Mouse (Mus musculus): ENCODE measurements around the gene Ddx56. TPM values are rescaled to one million over a fixed set of nuclear protein-coding genes. Genes with fewer than 3 reads are reported as not detected.
"Not testable (repeated sequence)": the region's sequence is repeated elsewhere in the genome, so short reads cannot be mapped to it uniquely, and the experiment has no call there.

The Ddx56 gene
- polyA plus RNA-seq, 1 experiment from 2014 or later: 83.9 TPM

- DNase-seq (ENCODE audit: low spot score): no peak
Observed at GRCm38 (mm10) chr11:6266621-6267020, 951 bp downstream of the Ddx56 start.

DNA sequence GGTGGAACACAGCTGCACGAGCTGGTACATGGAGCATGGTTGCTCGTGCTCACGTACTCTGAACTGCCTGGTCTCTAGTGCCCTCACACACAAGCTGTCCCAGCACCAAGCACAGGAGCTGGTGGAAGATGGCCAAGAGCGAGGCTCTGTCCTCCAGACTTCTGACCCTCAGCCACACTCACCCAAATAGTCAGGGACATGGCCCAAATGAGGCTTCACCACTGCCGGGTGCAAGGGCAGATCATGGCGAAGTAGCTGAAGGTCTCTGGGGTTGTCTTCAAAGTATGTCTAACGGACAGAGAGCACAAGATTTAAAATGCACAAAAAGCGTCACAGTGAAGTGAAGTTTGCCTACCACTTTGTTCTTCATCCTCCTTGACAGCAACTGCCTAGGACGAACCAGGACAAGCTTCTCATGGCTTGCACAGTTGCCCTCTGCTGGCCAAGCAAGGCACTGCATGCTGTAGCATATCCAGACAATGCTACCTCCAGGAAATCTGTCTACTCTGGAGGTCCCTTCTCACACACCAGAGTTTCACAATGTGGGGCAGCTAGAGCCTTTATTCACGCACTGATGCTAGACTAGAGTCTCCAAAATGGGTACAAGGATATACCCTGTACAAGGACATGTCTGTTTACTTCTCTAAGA is 6.0 kb downstream of the Ddx56 start:
- DNase-seq (ENCODE audit: low spot score): peak; percentile 76

GRCm38 (mm10) chr11:6259413-6259812 is 8.2 kb downstream of the Ddx56 start:
- DNase-seq (ENCODE audit: low spot score): no peak

GRCm38 (mm10) chr11:6256490-6257072 is 11.0 kb downstream of the Ddx56 start:
- DNase-seq (ENCODE audit: low spot score): no peak

GRCm38 (mm10) chr11:6254602-6255001 is 13.0 kb downstream of the Ddx56 start:
- DNase-seq (ENCODE audit: low spot score): not testable (repeated sequence)

DNA sequence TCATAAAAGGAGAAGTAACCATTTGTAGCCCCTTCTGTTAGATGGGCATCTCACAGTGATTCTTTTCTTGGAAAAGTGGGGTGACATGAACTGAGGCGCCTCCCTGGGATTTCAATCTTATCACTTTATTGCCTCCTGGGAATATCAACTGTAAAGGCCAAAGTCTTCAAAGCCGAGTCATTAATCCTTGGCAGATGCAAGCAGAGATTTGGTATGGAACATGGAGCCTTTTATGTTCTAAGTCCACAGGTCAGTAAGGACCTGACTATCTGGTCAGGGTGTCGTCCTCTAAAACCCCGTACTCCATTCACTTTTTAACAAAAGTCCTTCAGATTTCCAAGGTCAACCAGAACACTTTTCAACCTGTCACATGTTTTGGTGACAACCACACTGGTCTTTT is 14.7 kb downstream of the Ddx56 start:
- DNase-seq (ENCODE audit: low spot score): no peak

DNA sequence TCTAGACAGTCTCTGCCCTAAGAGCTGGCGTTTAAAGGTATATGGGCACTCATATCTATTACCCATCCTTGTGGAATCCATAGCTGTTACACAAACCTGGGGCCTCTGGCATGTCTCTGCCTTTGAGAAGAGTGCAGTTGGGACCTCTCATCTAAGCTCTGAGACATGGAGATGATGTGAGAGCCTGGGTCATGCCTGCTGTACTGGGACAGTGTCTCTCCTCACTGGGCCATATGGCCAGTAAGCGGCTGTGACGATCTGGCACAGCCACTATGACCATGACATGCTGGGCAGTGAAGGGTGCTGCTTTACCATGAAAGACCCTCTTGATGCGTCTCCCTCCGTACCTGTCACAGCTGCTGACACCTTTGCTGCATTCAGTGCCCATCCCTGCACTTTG is 15.3 kb downstream of the Ddx56 start:
- DNase-seq (ENCODE audit: low spot score): no peak

DNA sequence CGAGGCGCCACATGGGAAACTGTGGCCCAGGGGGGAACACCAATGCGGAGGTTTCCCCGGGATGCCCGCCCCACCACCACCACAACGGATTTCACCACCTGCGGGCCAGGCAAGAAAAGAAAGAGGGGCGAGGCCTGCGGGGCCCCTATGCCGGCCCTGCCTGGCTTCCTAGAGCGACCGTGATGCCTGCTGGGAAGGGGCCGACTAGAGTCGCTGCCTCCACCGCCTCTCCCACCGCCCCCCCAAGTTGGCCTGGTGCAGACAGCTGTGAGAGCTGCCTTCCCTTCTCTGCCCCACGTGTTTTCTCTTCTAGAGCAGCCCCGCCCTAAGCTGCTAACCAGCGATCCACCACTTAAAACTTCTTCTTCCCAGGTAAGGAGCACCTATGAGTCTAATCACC is 22.9 kb downstream of the Ddx56 start:
- peak; percentile 12 for DNase-seq (ENCODE audit: low spot score)

DNA sequence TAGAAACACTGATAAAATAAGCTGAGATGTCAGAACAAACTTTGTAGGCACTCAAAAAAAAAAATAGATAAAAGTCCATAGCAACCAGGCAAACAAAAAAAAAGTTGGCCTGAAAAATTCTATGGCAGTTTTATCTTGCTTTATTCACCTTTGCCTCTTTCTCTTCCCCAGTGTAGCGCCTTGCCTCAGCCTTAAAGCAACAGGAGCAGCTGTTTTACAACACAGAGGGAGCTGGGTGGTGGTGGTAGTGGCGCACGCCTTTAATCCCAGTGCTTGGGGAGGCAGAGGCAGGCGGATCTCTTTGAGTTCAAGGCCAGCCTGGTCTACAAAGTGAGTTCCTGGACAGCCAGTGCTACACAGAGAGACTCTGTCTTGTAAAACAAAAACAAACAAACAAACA is 34.5 kb downstream of the Ddx56 start:
- DNase-seq (ENCODE audit: low spot score): no peak

DNA sequence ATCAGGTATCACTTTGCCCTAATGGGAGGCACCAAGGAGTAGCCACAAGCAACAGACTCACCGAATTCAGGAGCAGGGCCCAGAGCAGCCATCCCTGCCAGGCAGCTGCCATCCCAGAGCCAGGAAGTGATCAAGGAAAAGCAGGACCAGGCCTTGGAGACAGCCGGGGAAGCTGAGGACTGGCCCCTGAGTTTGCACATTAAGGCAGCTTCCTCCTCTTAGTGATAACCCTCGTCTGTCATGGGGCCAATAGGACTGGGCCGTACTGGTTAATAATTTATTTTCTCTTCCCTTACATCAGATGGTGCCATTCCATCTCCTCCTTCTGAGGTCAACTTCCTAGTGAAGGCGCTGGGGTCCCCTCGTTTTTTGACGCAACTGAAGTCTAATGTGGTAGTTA is 37.6 kb downstream of the Ddx56 start, which contains the start of gene Npc1l1:
Gene Npc1l1, minus strand, starts transcription at position 132 of the 400 bp plus-strand sequence.
- DNase-seq (ENCODE audit: low spot score): no peak

DNA sequence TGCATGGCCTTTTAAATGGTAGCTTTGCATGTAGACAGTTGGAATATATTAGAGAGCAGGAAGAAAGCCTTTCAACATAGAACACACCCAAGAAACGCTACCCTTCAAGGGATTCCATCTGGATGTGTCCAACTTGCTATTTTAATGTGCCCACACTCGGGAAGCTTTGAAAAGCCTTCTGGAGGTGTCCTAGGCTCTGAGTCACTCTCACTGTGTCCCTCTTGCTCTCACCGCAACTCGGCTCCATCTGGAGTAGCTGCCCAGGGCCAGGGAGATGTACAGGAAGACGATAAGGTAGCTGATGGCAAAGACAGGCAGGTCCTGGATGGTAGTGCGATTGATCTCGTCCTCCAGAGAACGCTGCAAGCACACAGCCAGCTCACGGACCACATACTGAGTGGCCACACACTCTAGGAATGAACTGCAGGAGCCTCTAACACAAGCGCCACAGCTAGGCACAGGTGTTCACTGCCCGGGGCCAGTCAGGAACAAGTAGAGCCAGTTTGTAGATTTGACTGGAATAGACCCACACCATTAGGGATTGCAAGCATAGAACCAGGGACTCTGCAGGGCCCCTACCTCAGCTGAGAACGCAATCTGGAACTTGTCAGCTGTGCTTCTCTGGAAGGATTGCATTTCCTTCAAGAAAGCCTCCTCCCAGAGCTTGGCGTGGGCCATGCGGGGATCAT is 42.9 kb downstream of the Ddx56 start:
- no peak for DNase-seq (ENCODE audit: low spot score)

GRCm38 (mm10) chr11:6222187-6222586 is 45.4 kb downstream of the Ddx56 start:
- no peak for DNase-seq (ENCODE audit: low spot score)

GRCm38 (mm10) chr11:6219967-6220366 is 47.6 kb downstream of the Ddx56 start:
- DNase-seq (ENCODE audit: low spot score): no peak

DNA sequence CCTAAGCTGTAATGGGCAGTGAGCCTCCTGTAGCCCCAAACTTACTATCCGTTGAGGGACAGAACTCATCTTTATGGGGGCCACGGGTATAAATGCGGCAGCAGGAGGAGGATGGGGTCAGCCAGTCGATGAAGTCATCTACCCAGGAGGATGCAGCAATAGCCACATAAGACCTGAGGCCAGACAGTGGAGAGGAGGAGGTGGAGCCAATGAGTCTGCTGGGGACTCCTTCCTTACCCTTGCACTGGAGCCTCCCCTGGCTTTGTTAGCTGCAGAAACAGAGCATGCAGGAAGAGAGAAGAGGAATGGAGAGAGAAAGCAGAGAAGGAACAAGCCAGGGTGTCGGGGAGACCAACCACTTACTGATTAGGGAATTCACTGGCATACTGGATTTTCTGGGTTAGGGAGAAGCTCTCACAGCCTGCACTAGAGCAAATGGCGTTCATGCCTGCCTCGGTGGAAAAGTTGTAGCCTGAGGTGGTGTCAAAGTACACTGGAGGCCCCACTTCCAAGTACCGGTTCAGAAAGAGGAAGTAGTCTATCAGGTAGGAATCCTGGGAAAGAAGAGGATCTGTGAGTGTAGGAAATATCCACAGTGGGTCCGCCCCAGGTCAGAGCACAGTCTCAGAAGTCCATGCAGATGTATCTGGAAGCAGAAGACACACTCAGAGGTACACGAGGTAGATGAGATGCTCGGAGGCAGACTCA is 49.2 kb downstream of the Ddx56 start:
- no peak for DNase-seq (ENCODE audit: low spot score)

DNA sequence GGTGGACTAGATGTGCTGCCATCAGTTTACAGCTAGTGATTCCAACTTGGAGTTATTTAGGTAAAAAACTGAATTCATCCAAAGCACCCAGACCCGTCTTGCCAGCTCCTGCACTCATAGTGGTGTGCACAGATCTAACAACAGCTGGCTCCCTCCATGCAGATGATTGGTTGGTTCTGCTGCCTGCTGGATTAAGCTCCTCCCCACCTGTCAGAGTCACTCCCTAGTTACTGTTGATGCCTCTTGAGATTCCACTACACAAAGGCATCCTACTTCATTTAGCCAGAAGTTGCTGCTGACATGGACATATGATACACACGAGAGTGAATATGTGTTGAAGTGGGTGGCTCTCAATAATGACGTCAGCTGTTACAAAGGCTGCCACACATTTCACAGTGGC is 50.7 kb downstream of the Ddx56 start:
- no peak for DNase-seq (ENCODE audit: low spot score)

Other genes with a start within 250 kb of the Ddx56 start
- 2.0 and 2.3 TPM in 2 replicates for gene Camk2b, start 201.4 kb downstream of the Ddx56 start, polyA plus RNA-seq (2015; fragmentation: Nextera tagmentation; extraction: Ambion mirVana)
- 0.55 and 0.93 TPM in 2 replicates for gene A730071L15Rik, start 67.7 kb downstream of the Ddx56 start, polyA plus RNA-seq (2015; fragmentation: Nextera tagmentation; extraction: Ambion mirVana)
- 33.5 and 37.7 TPM in 2 replicates for gene Nudcd3, start 67.4 kb downstream of the Ddx56 start, polyA plus RNA-seq (2015; fragmentation: Nextera tagmentation; extraction: Ambion mirVana)
- 0.04 TPM in 2 replicates for gene Npc1l1, start 37.6 kb downstream of the Ddx56 start, polyA plus RNA-seq (2015; fragmentation: Nextera tagmentation; extraction: Ambion mirVana)
- gene Tmed4, start 7.1 kb upstream of the Ddx56 start, polyA plus RNA-seq (2015; fragmentation: Nextera tagmentation; extraction: Ambion mirVana): 75.7 and 79.0 TPM in 2 replicates
- gene Ogdh, start 23.9 kb upstream of the Ddx56 start, polyA plus RNA-seq (2015; fragmentation: Nextera tagmentation; extraction: Ambion mirVana): 82.0 and 83.5 TPM in 2 replicates
- gene Zmiz2, start 121.3 kb upstream of the Ddx56 start, polyA plus RNA-seq (2015; fragmentation: Nextera tagmentation; extraction: Ambion mirVana): 12.2 and 14.9 TPM in 2 replicates
- 7,546 and 8,495 TPM in 2 replicates for gene Ppia, start 147.7 kb upstream of the Ddx56 start, polyA plus RNA-seq (2015; fragmentation: Nextera tagmentation; extraction: Ambion mirVana)
- 715 and 776 TPM in 2 replicates for gene H2afv, start 176.7 kb upstream of the Ddx56 start, polyA plus RNA-seq (2015; fragmentation: Nextera tagmentation; extraction: Ambion mirVana)
- 17.8 and 22.5 TPM in 2 replicates for gene Purb, start 208.1 kb upstream of the Ddx56 start, polyA plus RNA-seq (2015; fragmentation: Nextera tagmentation; extraction: Ambion mirVana)

Data from thymus, postnatal 0 days (tissue).